Mouse (Mus musculus) G1E (cell line): ENCODE data around the gene Olfr823.

Source experiments
- CTCF ChIP-seq: IDR thresholded peaks from 2 replicates; pipeline ENCODE4 v1.5.1; 2012; ENCODE audit warnings: low read depth, low read length, inconsistent platforms, mixed read lengths
- GATA1 ChIP-seq: IDR thresholded peaks from 2 replicates; pipeline ENCODE4 v1.6.1; 2012; ENCODE audit warnings: borderline replicate concordance, low read length, inconsistent platforms, mixed read lengths
- TAL1 ChIP-seq: conservative IDR thresholded peaks from 2 replicates; pipeline ENCODE4 v1.6.1; 2012; ENCODE audit warnings: low read depth, low read length, inconsistent platforms, mixed read lengths

- TF ChIP-seq CTCF = peak; percentile 22; the same call in 1 of the 2 replicates
- TF ChIP-seq GATA1 = no peak
- no peak for TF ChIP-seq TAL1
These were observed 22.2 kb downstream of the Olfr823 start for GRCm38 (mm10) chr10:130092838-130093440.
